Mouse (Mus musculus) midbrain, embryonic 15.5 days (tissue): ENCODE measurements around the gene Dirc2. TPM values are rescaled to one million over a fixed set of nuclear protein-coding genes. Genes with fewer than 3 reads are reported as not detected.

Experiments
- ATAC-seq: fragments of 200-750 bp; cut with Nextera tagmentation; replicated peaks from 2 replicates; pipeline ENCODE4 v1.8.0; 2017; ENCODE audit warnings: moderate TSS enrichment
- H3K27ac ChIP-seq: fragments of 300-500 bp; sonication (generic); 2 replicates; pipeline ENCODE4 v1.5.1; 2015; ENCODE audit warnings: mild to moderate bottlenecking, inconsistent platforms
- H3K27me3 ChIP-seq: fragments of 300-500 bp; sonication (generic); replicated peaks from 2 replicates; pipeline ENCODE4 v1.6.1; 2015; ENCODE audit warnings: inconsistent platforms
- H3K36me3 ChIP-seq: fragments of 300-500 bp; sonication (generic); replicated peaks from 2 replicates; pipeline ENCODE4 v1.6.1; 2015; ENCODE audit warnings: inconsistent platforms
- H3K4me1 ChIP-seq: fragments of 300-500 bp; sonication (generic); 2 replicates; pipeline ENCODE4 v1.6.1; 2015; ENCODE audit warnings: inconsistent platforms
- H3K4me2 ChIP-seq: fragments of 300-500 bp; sonication (generic); 2 replicates; pipeline ENCODE4 v1.6.1; 2015; ENCODE audit warnings: inconsistent platforms, mild to moderate bottlenecking, moderate library complexity
- H3K4me3 ChIP-seq: fragments of 300-500 bp; sonication (generic); 2 replicates; pipeline ENCODE4 v1.5.1; 2015; ENCODE audit warnings: mild to moderate bottlenecking, inconsistent platforms
- H3K9ac ChIP-seq: fragments of 300-500 bp; sonication (generic); 2 replicates; pipeline ENCODE4 v1.6.1; 2015; ENCODE audit warnings: mild to moderate bottlenecking, inconsistent platforms
- H3K9me3 ChIP-seq: fragments of 300-500 bp; sonication (generic); 2 replicates; pipeline ENCODE4 v1.6.1; 2016; ENCODE audit warnings: inconsistent platforms
- WGBS: fragments of 180-500 bp; shearing (Covaris S2); methylation state at CpG from one replicate; pipeline ENCODE4 v1.1.7; 2015; ENCODE audit warnings: mixed read lengths; 5-methylcytosine and 5-hydroxymethylcytosine counted together
- polyA plus RNA-seq: library from polyadenylated mRNA; unstranded; fragments of >200 nt; fragmentation: Nextera tagmentation; extraction: Ambion mirVana; gene quantifications from 2 replicates; pipeline ENCODE4 v1.2.1, GENCODE M21; 2015

The Dirc2 gene
- polyA plus RNA-seq, 1 experiment from 2014 or later = 31.4 TPM

DNA sequence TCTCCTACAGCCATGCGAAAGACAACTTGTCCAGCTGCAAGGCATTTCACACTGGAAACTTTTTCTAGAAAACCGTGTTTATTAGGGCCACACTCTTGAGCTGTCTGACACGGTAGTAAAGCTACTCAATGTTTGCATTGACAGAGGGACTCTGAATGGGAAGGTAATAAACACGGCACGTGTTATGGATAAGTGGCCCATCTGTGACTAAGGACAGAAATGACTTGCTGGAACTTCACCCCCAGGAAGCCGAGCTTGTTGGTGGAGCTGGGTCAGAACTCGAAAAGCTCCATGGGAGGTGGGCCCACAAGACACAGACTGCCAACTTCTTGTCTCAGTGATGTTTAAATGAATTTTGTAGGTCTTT lies 20.9 kb downstream of the Dirc2 start:
- Histone ChIP-seq H3K27ac (no peak overlapping the region), H3K9me3 (no peaks in the 10 kb centered on the region), H3K36me3 (no peaks in the 10 kb centered on the region), H3K9ac (no peak overlapping the region), H3K4me1 (no peaks in the 10 kb centered on the region), H3K4me2 (no peak overlapping the region), H3K27me3 (no peaks in the 10 kb centered on the region), H3K4me3 (no peak overlapping the region)
- ATAC-seq = no peak
- WGBS = 89% methylated on average over 7 of the region's 7 CpGs

DNA sequence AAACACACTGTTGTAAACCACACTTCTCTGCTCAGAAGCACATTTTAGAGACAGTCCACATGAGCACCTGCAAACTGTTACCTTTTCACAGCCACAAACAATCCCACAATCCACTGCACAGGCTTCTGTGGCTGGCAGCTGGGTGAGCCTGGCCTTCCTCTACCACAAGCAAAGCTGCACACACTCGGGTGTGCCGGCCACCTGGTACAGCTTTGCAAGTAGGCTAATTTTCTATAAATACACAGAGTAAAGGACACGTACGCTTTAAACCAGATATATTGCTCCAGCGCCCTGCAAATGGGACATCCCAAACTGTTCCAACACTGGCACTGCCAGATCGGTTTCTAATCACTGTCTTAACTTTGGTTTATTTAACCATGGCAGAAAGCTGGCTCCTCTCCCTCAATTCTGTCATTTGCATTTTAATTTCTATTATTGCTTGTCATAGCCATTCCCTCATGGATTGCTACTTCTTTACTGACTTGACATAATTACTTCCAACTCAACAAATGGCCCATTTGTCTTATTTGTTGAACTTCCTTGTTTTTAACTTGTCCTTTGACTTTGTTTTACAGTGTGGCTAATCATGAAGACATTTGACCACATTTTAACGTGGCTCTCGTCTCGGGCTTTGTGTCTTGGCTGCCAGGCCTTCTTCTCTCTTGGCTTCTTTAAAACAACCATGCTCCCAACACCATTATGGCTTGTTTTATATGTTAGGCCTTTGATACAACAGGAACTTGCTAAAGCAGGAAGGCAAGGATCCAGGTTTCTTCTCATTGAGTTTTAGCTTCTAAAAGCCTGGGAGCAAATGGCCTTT lies 21.5 kb downstream of the Dirc2 start:
- Histone ChIP-seq H3K27ac (no peak overlapping the region), H3K4me1 (no peaks in the 10 kb centered on the region), H3K4me3 (no peak overlapping the region), H3K9me3 (no peaks in the 10 kb centered on the region), H3K9ac (no peak overlapping the region), H3K36me3 (no peaks in the 10 kb centered on the region), H3K4me2 (no peak overlapping the region), H3K27me3 (no peaks in the 10 kb centered on the region)
- WGBS = 79% methylated on average over 9 of the region's 9 CpGs
- ATAC-seq = no peak

DNA sequence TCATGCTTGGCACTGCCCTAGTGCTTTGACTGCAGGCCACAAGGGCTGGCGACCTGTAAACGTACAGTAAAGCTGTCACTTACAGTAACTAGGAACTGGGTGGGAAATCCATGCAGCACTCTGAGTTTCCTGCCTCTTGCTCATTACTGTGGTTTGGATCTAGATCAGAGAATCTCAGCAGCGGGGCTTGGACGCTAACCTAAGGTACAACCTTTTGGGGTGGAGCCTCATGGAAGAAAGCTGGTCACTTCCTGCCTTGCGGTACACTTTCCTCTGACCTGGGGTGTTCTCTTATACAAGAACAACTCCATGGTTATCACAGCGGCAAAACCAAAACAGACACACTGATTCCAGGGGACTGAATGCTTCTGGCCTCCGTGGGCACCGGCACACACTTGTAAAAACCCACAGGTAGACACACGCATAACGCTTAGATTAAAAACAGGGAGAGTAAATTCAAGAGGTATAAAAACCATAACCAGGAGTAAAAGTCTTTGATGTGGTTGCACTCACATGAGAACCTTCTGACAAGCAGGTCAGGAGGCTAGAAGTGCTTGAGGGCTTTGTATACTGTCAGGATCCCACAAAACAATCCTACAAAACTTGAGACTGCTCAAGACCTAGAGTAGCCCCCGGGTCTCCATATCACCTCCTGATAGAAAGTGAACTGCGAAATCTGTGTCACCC lies 26.8 kb downstream of the Dirc2 start:
- no peaks in the 10 kb centered on the region for H3K9me3 ChIP-seq
- H3K9ac ChIP-seq = no peak overlapping the region
- H3K4me3 ChIP-seq = no peak overlapping the region
- H3K36me3 ChIP-seq = no peaks in the 10 kb centered on the region
- no peaks in the 10 kb centered on the region for H3K27me3 ChIP-seq
- peaks cover 7% of the 10 kb centered on the region for H3K4me1 ChIP-seq
- H3K4me2 ChIP-seq = no peak overlapping the region
- no peak overlapping the region for H3K27ac ChIP-seq
- no peak for ATAC-seq
- WGBS = 92% methylated on average over 12 of the region's 12 CpGs

DNA sequence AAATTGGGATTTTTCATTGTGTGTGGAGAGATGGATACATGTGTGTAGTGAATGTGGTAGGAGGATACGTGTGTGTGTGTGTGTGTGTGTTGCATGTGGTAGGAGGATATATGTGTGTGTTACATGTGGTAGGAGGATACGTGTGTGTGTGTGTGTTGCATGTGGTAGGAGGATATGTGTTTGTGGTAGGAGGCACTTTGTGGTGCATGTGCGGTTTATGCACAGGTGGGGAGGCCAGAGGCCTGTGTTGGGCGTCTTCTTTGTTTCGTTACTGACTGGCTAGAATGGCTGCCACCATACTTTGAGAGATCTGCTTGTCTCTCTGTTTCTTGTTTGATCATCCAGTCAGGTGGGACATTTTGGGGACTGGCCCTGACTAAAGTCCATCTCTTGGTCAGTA lies 27.5 kb downstream of the Dirc2 start:
- Histone ChIP-seq H3K9ac (no peak overlapping the region), H3K4me3 (no peak overlapping the region), H3K4me2 (no peak overlapping the region), H3K9me3 (no peaks in the 10 kb centered on the region), H3K4me1 (peaks cover 7% of the 10 kb centered on the region), H3K27me3 (no peaks in the 10 kb centered on the region), H3K27ac (no peak overlapping the region), H3K36me3 (no peaks in the 10 kb centered on the region)
- ATAC-seq = no peak
- WGBS = 98% methylated on average over 5 of the region's 5 CpGs

DNA sequence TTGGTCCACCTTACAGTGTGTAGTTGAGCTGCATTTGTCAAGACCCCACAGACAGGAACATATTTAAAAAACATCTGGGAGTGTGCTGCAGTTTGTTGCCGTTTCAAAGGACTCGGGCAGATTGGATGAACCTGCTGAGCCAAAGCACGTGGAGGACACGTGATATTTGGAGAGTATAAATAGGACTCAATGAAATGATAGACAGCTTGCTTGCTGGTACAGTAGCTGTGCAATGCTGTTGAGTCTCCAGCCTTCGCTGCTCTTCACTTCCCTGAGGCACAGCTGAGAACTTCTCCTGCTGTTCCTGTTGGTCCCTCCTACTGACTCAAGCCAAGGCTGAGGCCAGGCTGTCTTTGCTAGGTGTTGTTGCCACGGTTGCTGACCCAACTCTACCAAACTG lies 28.2 kb downstream of the Dirc2 start:
- no peak overlapping the region for H3K4me3 ChIP-seq
- H3K9ac ChIP-seq = no peak overlapping the region
- WGBS = 85% methylated on average over 6 of the region's 6 CpGs
- H3K27me3 ChIP-seq = no peaks in the 10 kb centered on the region
- no peak overlapping the region for H3K4me2 ChIP-seq
- H3K9me3 ChIP-seq = no peaks in the 10 kb centered on the region
- H3K27ac ChIP-seq = no peak overlapping the region
- H3K36me3 ChIP-seq = no peaks in the 10 kb centered on the region
- peaks cover 7% of the 10 kb centered on the region for H3K4me1 ChIP-seq
- ATAC-seq = no peak

DNA sequence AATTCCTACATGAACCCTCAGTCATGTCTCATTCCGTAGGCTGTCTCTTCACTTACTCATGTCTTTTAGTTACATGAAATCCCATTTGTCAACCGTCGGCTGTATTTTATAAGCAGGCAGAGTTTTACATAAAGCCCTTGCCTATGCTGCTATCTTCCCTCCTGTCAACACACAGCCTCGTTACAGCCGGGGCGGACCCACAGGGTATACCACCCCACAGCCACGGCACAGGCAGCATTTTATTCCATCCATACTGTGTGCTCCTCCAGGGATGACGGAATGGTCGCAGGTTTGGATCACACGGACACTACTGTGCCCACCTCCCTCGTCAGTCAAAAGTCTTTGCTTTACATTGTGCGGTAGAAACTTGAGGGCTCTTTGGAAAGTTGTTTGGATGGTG lies 28.8 kb downstream of the Dirc2 start:
- Histone ChIP-seq H3K27ac (no peak overlapping the region), H3K9ac (no peak overlapping the region), H3K9me3 (no peaks in the 10 kb centered on the region), H3K36me3 (no peaks in the 10 kb centered on the region), H3K4me1 (peaks cover 7% of the 10 kb centered on the region), H3K27me3 (no peaks in the 10 kb centered on the region), H3K4me3 (no peak overlapping the region), H3K4me2 (no peak overlapping the region)
- WGBS = 81% methylated on average over 12 of the region's 12 CpGs
- ATAC-seq = no peak

DNA sequence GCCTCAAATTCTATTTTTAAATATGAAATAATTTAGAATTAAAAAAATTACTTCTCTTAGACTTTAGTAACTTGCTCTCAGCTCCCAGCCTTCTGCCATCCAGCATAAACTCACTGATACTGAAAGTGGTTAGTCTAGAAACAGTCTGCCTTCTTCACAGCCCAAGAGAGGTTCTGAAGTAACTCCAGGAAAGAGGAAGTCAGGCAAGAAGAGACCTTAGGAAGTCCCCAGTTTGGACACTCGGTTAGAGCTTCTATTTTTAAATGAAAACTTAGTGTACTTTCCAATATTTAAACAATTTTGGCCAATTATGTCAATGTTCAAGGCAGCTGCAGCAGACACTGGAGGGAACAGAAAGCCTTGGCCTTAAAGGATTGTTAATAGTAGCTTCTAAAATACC lies 29.6 kb downstream of the Dirc2 start:
- Histone ChIP-seq H3K27ac (no peak overlapping the region), H3K9ac (no peak overlapping the region), H3K4me1 (peaks cover 7% of the 10 kb centered on the region), H3K36me3 (no peaks in the 10 kb centered on the region), H3K9me3 (no peaks in the 10 kb centered on the region), H3K4me3 (no peak overlapping the region), H3K4me2 (no peak overlapping the region), H3K27me3 (no peaks in the 10 kb centered on the region)
- ATAC-seq = no peak
- WGBS = 78% methylated on average over 1 of the region's 1 CpGs

DNA sequence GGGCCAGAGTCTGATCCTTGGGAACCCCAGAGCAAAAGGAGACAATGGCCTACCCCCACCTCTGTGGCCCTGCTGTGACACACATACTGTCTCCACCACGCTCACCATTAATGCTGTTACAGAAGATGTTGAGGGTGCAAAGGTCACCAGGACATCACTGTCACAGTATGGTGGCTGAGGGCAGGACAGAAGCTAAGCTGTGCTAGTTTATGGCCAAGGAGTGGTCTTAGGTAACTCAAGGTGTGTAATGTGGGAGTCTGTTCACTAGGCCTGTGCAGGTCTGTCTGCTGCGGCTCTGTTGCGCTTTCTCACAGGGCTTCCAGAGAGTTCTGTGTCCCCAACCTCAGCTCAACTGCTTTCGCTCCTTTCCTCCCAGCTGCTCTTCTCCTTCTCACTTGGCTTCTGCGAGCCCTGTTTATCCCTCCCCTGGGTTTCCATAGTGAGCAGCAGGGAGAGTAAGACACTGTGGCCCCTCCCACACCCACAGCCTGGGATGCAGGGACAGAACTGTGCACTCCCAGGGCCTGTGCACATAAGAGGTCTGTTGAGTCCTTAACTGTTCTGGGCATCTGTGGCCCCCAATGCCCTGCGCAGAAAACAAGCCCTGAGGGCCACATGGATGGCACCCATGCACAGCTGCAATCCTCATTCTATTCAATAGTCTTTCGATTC lies 30.9 kb downstream of the Dirc2 start:
- no peaks in the 10 kb centered on the region for H3K9me3 ChIP-seq
- ATAC-seq = 0 out of 2 replicates have a peak, but pooled peaks have one; percentile 55
- H3K27me3 ChIP-seq = no peaks in the 10 kb centered on the region
- peaks cover 7% of the 10 kb centered on the region for H3K4me1 ChIP-seq
- no peak overlapping the region for H3K4me2 ChIP-seq
- no peak overlapping the region for H3K27ac ChIP-seq
- WGBS = 63% methylated on average over 7 of the region's 7 CpGs
- H3K9ac ChIP-seq = no peak overlapping the region
- no peaks in the 10 kb centered on the region for H3K36me3 ChIP-seq
- no peak overlapping the region for H3K4me3 ChIP-seq

DNA sequence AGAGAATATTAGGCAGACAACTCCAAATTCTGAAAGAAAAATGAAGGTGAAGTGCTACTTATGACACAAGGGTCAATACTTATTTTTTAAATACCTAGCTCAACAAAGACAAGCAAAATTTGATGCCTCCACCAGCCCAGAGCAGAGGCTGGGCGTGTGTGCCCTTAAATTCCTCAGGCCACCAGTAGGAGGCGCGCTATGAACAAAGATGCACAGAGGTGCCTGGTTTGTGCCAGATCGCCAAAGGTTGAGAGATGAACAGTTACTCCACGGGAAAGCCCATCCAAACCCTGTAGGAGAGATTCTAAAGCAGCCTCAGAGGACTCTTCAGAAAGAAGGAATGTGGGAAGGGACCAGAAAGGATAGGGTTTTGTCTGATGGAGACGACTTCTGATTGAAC lies 35.1 kb downstream of the Dirc2 start:
- Histone ChIP-seq H3K27me3 (no peaks in the 10 kb centered on the region), H3K4me2 (no peak overlapping the region), H3K9ac (no peak overlapping the region), H3K9me3 (no peaks in the 10 kb centered on the region), H3K4me1 (peaks cover 10% of the 10 kb centered on the region), H3K4me3 (no peak overlapping the region), H3K27ac (no peak overlapping the region), H3K36me3 (no peaks in the 10 kb centered on the region)
- no peak for ATAC-seq
- WGBS = 18% methylated on average over 6 of the region's 6 CpGs

DNA sequence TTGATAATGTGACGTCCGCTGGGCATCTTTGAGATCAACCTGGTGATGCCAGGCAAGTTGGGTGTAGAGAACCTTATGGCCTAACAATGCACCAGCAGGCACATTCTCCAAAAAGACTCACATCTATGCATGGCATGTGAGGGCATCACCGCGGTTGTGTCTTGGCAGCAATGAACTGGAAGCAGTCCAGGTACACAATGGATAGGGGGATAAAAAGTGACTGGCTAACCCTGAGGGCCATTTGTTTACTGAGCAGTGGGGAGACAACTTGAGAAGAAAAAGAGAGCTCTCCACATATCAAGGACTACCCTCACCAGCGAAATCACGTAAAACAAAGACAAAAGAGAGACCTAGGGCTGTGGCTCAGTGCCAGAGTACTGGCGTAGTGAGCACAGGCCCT lies 37.1 kb downstream of the Dirc2 start:
- Histone ChIP-seq H3K36me3 (no peaks in the 10 kb centered on the region), H3K4me1 (0 out of 2 replicates have a peak, but pooled peaks cover 7% of the 10 kb centered on the region), H3K4me2 (no peak overlapping the region), H3K27ac (no peak overlapping the region), H3K27me3 (no peaks in the 10 kb centered on the region), H3K9me3 (no peaks in the 10 kb centered on the region), H3K4me3 (no peak overlapping the region), H3K9ac (no peak overlapping the region)
- no peak for ATAC-seq
- WGBS = 74% methylated on average over 7 of the region's 7 CpGs

DNA sequence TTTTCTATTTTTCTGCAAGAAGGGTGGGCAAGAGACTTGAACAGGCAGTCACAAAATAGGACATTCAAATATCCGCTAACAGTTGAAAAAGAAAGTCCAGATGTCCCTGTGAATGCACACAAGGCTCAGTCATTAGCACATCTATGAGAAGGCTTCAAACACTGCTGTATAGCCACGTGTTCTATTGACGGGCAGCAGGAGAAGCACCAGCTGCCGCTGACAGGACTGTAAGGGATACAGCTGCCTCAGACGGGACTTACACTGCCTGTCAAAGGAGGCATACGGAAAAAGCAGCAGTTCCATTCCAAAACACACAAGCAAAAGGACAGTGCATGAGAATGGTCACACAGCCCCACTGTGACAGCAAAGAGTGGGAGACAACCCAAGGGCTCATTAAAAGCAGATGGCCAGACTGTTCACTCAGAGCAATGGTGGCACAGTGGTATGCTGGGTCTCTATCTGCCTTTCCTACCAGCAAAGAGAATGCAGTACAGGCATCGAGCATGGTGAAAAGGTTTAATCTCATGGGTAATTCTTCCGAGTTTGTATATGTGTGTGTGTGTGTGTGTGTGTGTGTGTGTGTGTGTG lies 39.9 kb downstream of the Dirc2 start:
- whole genome bisulfite sequencing = 21% methylated on average over 8 of the region's 8 CpGs

DNA sequence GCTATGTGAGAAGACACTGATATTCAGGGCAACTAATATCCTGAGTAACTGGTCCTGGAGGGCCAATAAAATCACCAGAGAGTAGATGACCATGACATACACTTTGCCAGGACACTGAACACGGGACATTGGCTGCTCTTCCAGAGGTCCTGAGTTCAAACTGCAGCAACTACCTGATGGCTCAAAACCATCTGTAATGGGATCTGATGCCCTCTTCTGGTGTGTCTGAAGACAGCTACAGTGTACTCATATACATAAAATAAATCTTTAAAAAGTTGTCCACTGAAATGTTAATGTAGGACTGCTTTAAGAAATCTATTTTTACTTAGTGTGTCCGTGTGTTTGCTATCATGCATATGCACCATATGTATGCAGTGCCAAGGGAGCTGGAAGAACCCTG lies 42.6 kb downstream of the Dirc2 start:
- H3K9ac ChIP-seq = no peak overlapping the region
- no peaks in the 10 kb centered on the region for H3K27me3 ChIP-seq
- H3K4me3 ChIP-seq = no peak overlapping the region
- H3K27ac ChIP-seq = no peak overlapping the region
- WGBS = 91% methylated on average over 2 of the region's 2 CpGs
- H3K36me3 ChIP-seq = 0 out of 2 replicates have a peak, but pooled peaks cover 3% of the 10 kb centered on the region
- H3K4me2 ChIP-seq = no peak overlapping the region
- no peaks in the 10 kb centered on the region for H3K9me3 ChIP-seq
- H3K4me1 ChIP-seq = 0 out of 2 replicates have a peak, but pooled peaks cover 7% of the 10 kb centered on the region
- ATAC-seq = no peak

More for the DNA sequence above, 39.9 kb downstream of the Dirc2 start:
- ATAC-seq = peak; percentile 92
- Histone ChIP-seq H3K4me2 (no peak overlapping the region), H3K9me3 (no peaks in the 10 kb centered on the region), H3K27me3 (no peaks in the 10 kb centered on the region), H3K27ac (no peak overlapping the region), H3K9ac (no peak overlapping the region), H3K4me3 (no peak overlapping the region), H3K36me3 (no peaks in the 10 kb centered on the region), H3K4me1 (0 out of 2 replicates have a peak, but pooled peaks cover 7% of the 10 kb centered on the region)
